Mouse (Mus musculus) forebrain, embryonic 14.5 days (tissue): ENCODE results near the gene Ttll1. TPM values are rescaled to one million over a fixed set of nuclear protein-coding genes. Genes with fewer than 3 reads are reported as not detected.

Experiments
- ATAC-seq: fragments of 200-750 bp; cut with Nextera tagmentation; 2 replicates; pipeline ENCODE4 v1.8.0; 2017; ENCODE audit warnings: mild to moderate bottlenecking, moderate library complexity
- DNase-seq: peaks from one replicate; pipeline ENCODE4 v3.0.0-alpha.2; 2015; ENCODE audit warnings: low spot score
- H3K27ac ChIP-seq: fragments of 300-500 bp; sonication (generic); 2 replicates; pipeline ENCODE4 v1.5.1; 2014; ENCODE audit warnings: low read depth, mild to moderate bottlenecking, control low read depth, low read length, moderate library complexity
- H3K27me3 ChIP-seq: fragments of 300-500 bp; sonication (generic); replicated peaks from 2 replicates; pipeline ENCODE4 v1.6.1; 2014; ENCODE audit warnings: low read length, control low read depth, mixed read lengths; ENCODE audit not compliant: control insufficient read depth, insufficient read depth
- H3K36me3 ChIP-seq: fragments of 300-500 bp; sonication (generic); 2 replicates; pipeline ENCODE4 v1.6.1; 2014; ENCODE audit warnings: low read length, control low read depth; ENCODE audit not compliant: control insufficient read depth, insufficient read depth
- H3K4me1 ChIP-seq: fragments of 300-500 bp; sonication (generic); 2 replicates; pipeline ENCODE4 v1.6.1; 2014; ENCODE audit warnings: antibody characterized with exemption, low read length, control low read depth; ENCODE audit not compliant: control insufficient read depth, insufficient read depth
- H3K4me2 ChIP-seq: fragments of 300-500 bp; sonication (generic); 2 replicates; pipeline ENCODE4 v1.6.1; 2014; ENCODE audit warnings: mild to moderate bottlenecking, control low read depth, low read length
- H3K4me3 ChIP-seq: fragments of 300-500 bp; sonication (generic); 2 replicates; pipeline ENCODE4 v1.5.1; 2014; ENCODE audit warnings: low read depth, low read length, control low read depth
- H3K9ac ChIP-seq: fragments of 300-500 bp; sonication (generic); 2 replicates; pipeline ENCODE4 v1.6.1; 2014; ENCODE audit warnings: mild to moderate bottlenecking, low read length, control low read depth, moderate library complexity
- H3K9me3 ChIP-seq: fragments of 300-500 bp; sonication (generic); replicated peaks from 2 replicates; pipeline ENCODE4 v1.6.1; 2016; ENCODE audit warnings: low read length, control low read depth, mixed read lengths; ENCODE audit not compliant: control insufficient read depth
- WGBS: fragments of 180-500 bp; shearing (Covaris S2); extraction: QIAGEN DNeasy Blood & Tissue Kit; methylation state at CpG from one replicate; pipeline ENCODE4 v1.1.7; 2014; 5-methylcytosine and 5-hydroxymethylcytosine counted together
- polyA plus RNA-seq: library from polyadenylated mRNA; unstranded; fragments of >200 nt; fragmentation: Nextera tagmentation; extraction: Ambion mirVana; gene quantifications from 2 replicates; pipeline ENCODE4 v1.2.1, GENCODE M21; 2014

The Ttll1 gene
- polyA plus RNA-seq, 1 experiment from 2014 or later: 35.5 TPM

- Histone ChIP-seq H3K4me2 (no peak overlapping the region), H3K4me3 (no peak overlapping the region), H3K36me3 (peaks cover 97% of the 10 kb centered on the region), H3K4me1 (no peaks in the 10 kb centered on the region), H3K27me3 (no peaks in the 10 kb centered on the region), H3K27ac (no peak overlapping the region), H3K9ac (no peak overlapping the region), H3K9me3 (no peaks in the 10 kb centered on the region)
- DNase-seq (no peak), ATAC-seq (no peak)
- 89% methylated on average over 3 of the region's 3 CpGs for WGBS
Observed at GRCm38 (mm10) chr15:83495195-83495594, 15.5 kb downstream of the Ttll1 start.

GRCm38 (mm10) chr15:83494572-83494920 is 16.1 kb downstream of the Ttll1 start:
- ATAC-seq (no peak), DNase-seq (no peak)
- H3K36me3 ChIP-seq: peaks cover 96% of the 10 kb centered on the region
- H3K4me3 ChIP-seq: no peak overlapping the region
- H3K4me1 ChIP-seq: no peaks in the 10 kb centered on the region
- no peak overlapping the region for H3K27ac ChIP-seq
- H3K27me3 ChIP-seq: no peaks in the 10 kb centered on the region
- no peak overlapping the region for H3K4me2 ChIP-seq
- no peaks in the 10 kb centered on the region for H3K9me3 ChIP-seq
- H3K9ac ChIP-seq: no peak overlapping the region
- WGBS: 76% methylated on average over 6 of the region's 6 CpGs

- WGBS: 80% methylated on average over 7 of the region's 7 CpGs
- ATAC-seq: no peak
- no peak overlapping the region for H3K27ac ChIP-seq
- H3K4me2 ChIP-seq: no peak overlapping the region
- no peak overlapping the region for H3K4me3 ChIP-seq
- H3K4me1 ChIP-seq: no peaks in the 10 kb centered on the region
- H3K9ac ChIP-seq: no peak overlapping the region
- H3K36me3 ChIP-seq: peaks cover 96% of the 10 kb centered on the region
- DNase-seq: no peak
- no peaks in the 10 kb centered on the region for H3K9me3 ChIP-seq
- no peaks in the 10 kb centered on the region for H3K27me3 ChIP-seq
Observed at GRCm38 (mm10) chr15:83493856-83494571, 16.7 kb downstream of the Ttll1 start.

GRCm38 (mm10) chr15:83491891-83492290 is 18.8 kb downstream of the Ttll1 start:
- Histone ChIP-seq H3K27ac (no peak overlapping the region), H3K4me3 (no peak overlapping the region), H3K9me3 (no peaks in the 10 kb centered on the region), H3K4me2 (no peak overlapping the region), H3K9ac (no peak overlapping the region), H3K27me3 (no peaks in the 10 kb centered on the region), H3K36me3 (peaks cover 94% of the 10 kb centered on the region), H3K4me1 (no peaks in the 10 kb centered on the region)
- DNase-seq (no peak), ATAC-seq (no peak)
- WGBS: 83% methylated on average over 5 of the region's 5 CpGs

DNA sequence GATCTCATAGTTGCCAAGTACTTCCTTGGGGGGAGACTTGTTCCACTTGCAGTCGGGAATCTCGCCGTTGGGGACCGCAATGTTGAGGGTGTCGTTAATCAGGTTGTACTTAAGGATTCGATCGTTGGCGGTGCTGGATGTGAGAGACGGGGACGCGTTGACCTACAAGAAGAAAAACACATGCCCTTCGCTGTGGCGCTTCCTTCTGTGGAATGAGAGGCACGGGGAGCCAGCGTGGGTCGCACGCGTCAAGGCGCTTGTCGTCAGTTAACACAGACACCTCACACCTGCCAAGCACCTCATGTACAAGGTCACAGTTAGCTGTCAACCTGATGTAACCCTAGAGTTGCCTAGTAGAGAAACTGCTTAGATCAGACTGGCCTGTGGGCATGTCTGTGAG is 21.2 kb downstream of the Ttll1 start:
- no peaks in the 10 kb centered on the region for H3K9me3 ChIP-seq
- no peak overlapping the region for H3K9ac ChIP-seq
- H3K27ac ChIP-seq: no peak overlapping the region
- WGBS: 93% methylated on average over 20 of the region's 20 CpGs
- no peaks in the 10 kb centered on the region for H3K27me3 ChIP-seq
- H3K4me2 ChIP-seq: no peak overlapping the region
- DNase-seq (no peak), ATAC-seq (no peak)
- H3K4me1 ChIP-seq: no peaks in the 10 kb centered on the region
- H3K4me3 ChIP-seq: no peak overlapping the region
- H3K36me3 ChIP-seq: peaks cover 82% of the 10 kb centered on the region

DNA sequence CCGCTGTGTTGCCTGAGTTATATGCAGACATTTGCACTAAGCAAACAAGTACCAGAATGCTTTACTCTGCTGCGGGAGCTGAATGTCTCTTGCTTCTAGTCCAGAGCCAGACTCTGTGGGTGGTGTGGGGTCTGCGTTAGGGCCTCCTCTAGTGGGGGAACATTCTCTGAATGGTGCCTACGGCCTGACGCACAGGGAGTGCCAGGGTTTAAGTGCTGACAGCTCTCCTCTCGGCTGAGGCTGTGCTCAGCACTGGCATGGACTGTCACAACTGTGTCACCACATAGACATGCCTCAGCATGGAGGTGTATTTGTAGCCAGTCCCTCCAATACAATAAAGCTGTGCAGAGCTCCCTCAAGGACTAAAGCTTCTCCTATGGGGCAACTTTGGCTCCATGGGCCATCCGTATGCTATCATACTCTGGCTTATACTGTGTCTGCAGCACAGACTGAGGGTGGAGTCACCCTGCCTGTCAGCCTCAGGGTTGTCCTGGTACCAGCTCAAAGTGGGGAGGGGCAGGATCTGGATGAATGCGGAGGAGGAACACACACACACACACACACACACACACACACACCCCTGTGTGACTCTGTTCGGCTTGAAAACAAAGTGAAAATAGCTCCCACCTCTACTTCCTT is 23.1 kb downstream of the Ttll1 start:
- no peaks in the 10 kb centered on the region for H3K27me3 ChIP-seq
- H3K4me1 ChIP-seq: no peaks in the 10 kb centered on the region
- H3K9me3 ChIP-seq: no peaks in the 10 kb centered on the region
- H3K36me3 ChIP-seq: peaks cover 73% of the 10 kb centered on the region
- H3K27ac ChIP-seq: no peak overlapping the region
- no peak for ATAC-seq
- 70% methylated on average over 9 of the region's 9 CpGs for WGBS
- H3K4me3 ChIP-seq: no peak overlapping the region
- H3K9ac ChIP-seq: no peak overlapping the region
- no peak overlapping the region for H3K4me2 ChIP-seq
- DNase-seq: no peak

DNA sequence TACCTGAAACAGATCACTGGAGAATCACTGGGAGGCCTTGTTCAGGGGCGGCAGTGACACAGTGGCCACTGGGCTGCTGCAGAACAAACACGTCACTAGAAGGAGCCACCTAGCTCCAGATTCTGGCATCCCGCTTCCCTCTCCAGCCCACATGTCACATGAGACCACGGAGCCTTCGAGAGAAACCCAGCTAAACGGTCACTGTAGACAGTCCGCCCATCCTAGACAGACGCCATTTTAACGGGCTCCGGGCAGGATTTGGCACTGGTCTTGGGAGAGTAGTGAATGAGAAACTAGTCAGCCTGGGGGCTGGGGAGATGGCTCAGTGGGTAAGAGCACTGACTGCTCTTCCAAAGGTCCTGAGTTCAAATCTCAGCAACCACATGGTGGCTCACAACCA is 26.4 kb downstream of the Ttll1 start:
- WGBS: 94% methylated on average over 10 of the region's 10 CpGs
- DNase-seq (no peak), ATAC-seq (no peak)
- Histone ChIP-seq H3K9me3 (no peaks in the 10 kb centered on the region), H3K36me3 (peaks cover 42% of the 10 kb centered on the region), H3K4me2 (no peak overlapping the region), H3K4me3 (no peak overlapping the region), H3K27ac (no peak overlapping the region), H3K4me1 (no peaks in the 10 kb centered on the region), H3K27me3 (no peaks in the 10 kb centered on the region), H3K9ac (no peak overlapping the region)

DNA sequence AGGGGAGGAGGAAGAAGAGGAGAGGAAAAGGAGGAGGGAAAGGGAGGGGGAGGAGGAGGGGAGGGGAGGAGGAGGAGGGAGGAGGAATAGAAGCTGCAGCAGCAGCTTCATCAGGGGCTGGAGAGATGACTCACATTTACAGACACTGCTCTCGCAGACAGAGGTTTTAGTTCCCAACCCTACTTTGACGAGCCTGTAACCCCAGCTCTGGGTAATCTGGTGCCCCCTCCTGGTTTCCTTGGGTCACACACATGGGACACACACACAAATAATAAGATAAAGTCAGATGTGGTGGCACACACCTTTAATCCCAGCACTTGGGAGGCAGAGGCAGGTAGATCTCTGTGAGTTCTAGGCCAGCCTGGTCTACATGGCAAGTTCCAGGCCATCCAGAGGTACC is 27.2 kb downstream of the Ttll1 start:
- no peak for ATAC-seq
- WGBS: 38% methylated on average over 2 of the region's 2 CpGs
- H3K4me3 ChIP-seq: no peak overlapping the region
- peak; percentile 23 for DNase-seq
- H3K27ac ChIP-seq: no peak overlapping the region
- H3K9ac ChIP-seq: no peak overlapping the region
- no peaks in the 10 kb centered on the region for H3K27me3 ChIP-seq
- peaks cover 36% of the 10 kb centered on the region for H3K36me3 ChIP-seq
- no peaks in the 10 kb centered on the region for H3K4me1 ChIP-seq
- no peaks in the 10 kb centered on the region for H3K9me3 ChIP-seq
- H3K4me2 ChIP-seq: no peak overlapping the region

- ATAC-seq: no peak
Observed at GRCm38 (mm10) chr15:83482645-83483224, 28.0 kb downstream of the Ttll1 start.

More at GRCm38 (mm10) chr15:83482645-83483224, 28.0 kb downstream of the Ttll1 start:
- WGBS: 83% methylated on average over 8 of the region's 8 CpGs
- Histone ChIP-seq H3K4me3 (no peak overlapping the region), H3K27ac (no peak overlapping the region), H3K9me3 (no peaks in the 10 kb centered on the region), H3K27me3 (no peaks in the 10 kb centered on the region), H3K4me2 (no peak overlapping the region), H3K36me3 (peaks cover 28% of the 10 kb centered on the region), H3K9ac (no peak overlapping the region), H3K4me1 (no peaks in the 10 kb centered on the region)
- DNase-seq: no peak
